Comparison of ENCODE assay signal across 24 mouse cellular contexts in the genomic region with DNA sequence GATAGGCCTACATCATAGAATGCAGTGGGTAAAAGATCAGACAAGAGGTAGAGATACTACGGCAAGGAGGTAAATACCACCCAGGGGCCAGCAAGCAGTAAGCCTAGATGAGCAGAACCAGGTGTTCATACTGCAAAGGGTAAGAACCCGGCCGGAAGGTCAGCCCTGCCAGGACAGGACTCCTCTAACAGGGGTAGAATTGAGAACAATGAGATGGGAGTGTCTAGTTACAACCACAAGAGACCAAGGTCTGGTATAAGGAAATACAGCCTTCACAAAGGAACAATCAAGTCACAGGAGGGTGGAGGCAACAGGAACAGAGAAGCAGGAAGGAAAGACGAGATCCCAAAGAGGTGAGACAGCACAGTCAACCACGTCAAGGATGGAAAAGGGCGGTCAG.
DNase-seq lines count a peak whose midpoint lies in the region; ATAC-seq lines count a peak whose summit lies in the region.
"Had no signal": no experiment of that assay in that cellular context is flagged by ENCODE, and none has a peak within 500 bp of the region (broad histone marks: within the 10 kb centered on the region; RNA-seq: fewer than 3 reads in every experiment).

No protein-coding gene starts in this region.

- peak; percentile 93 for DNase-seq in heart, adult 11 months
- DNase-seq in heart, adult 9 months (ENCODE audit: low spot score in 2 of 2): no peak
- DNase-seq in ES-CJ7 (ENCODE audit: low read depth, low spot score) (peak; percentile 71), R1 (ENCODE audit: low read depth, low spot score) (peak; percentile 93), ZHBTc4 (ENCODE audit: low read depth, low spot score) (peak; percentile 78)
- no peak for DNase-seq in kidney, postnatal 4 days
- DNase-seq in frontal cortex, postnatal 36 days (ENCODE audit: low spot score in 2 of 2): no peak
- DNase-seq: adrenal gland, adult 2 months; adrenal gland, adult 8-10 months; adrenal gland, postnatal 10 days; adrenal gland, postnatal 14 days; adrenal gland, postnatal 25 days; adrenal gland, postnatal 36 days; B cell, adult 2 months; cerebellum, adult 11 months; cerebellum, adult 11-12 months; cerebellum, adult 18-20 months; cerebellum, adult 2 months; cerebellum, adult 8-10 months; cerebellum, adult 9-10 months had no signal

- no peak for ATAC-seq in cerebellum, adult (ENCODE audit: insufficient number of reproducible peaks, low FRiP score, low TSS enrichment)
- ATAC-seq: activated CD4-positive, CD25-positive, alpha-beta regulatory T cell, adult 4 months; CD4-positive, CD25-positive, alpha-beta regulatory T cell, adult 4 months; Patski had no signal

Comparison
In these comparisons a context has a peak if more than half of its experiments do, and no peak if none do; other contexts are left out.
1. DNase-seq: peak in heart, adult 11 months (single experiment), ES-CJ7 (single experiment), R1 (single experiment) and ZHBTc4 (single experiment); none in heart, adult 9 months (0 of 2), kidney, postnatal 4 days (0 of 2) and frontal cortex, postnatal 36 days (0 of 2).